Mouse (Mus musculus) adrenal gland (tissue): ENCODE measurements around the gene Memo1.

Source experiments
- intact Hi-C: fragments of 180-260 bp; cut with DNase I; formaldehyde crosslinking; loops from one replicate; pipeline ENCODE4 v1.15.1; 2025

Memo1 gene

DNA sequence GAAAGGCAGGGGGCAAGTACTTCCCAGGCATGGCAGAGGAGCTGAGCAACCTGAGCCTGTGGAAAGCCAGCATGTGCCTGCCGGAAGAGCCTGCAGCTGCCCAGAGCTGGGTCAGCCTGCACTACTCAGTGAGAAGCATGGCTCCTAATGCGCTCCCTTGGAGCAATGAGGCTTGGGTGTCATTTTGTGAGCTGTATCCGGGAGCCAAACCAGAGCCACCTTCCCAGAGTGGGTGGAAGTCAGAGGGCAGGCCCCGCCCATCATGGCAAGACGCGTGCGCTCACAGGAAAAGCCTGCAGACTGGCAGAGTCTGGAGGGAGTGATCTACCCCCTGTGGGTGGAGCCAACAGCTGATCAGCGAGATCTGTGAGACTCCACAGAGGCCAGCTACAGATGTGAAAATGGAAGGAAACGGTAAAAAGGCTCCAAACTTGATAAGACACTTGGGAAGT lies 135.9 kb downstream of the Memo1 start:
- intact Hi-C loops: no loop called here

DNA sequence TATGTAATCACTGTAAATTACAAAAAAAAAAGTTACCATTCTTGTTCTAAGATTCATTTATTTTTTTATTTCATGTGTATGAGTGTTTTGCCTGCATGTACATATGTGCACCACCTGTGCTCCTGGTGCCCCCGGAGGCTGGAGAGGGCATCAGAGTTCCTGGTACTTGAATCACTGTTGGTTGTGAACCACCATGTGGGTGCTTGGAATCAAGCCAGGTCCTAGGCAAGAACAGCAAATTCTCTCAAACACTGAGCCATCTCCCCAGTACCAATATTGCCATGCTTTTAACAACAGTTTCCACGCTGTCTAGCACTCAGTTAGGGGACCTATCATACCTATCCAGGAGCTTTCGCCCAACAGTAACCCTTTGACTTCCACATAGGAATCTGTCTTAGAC lies 137.2 kb downstream of the Memo1 start:
- intact Hi-C loops: no loop called here
